Comparison of ENCODE assay signal across 18 mouse cellular contexts in genomic region chr4:36490255-36490654, GRCm38 (mm10).
DNase-seq lines count a peak whose midpoint lies in the region; ATAC-seq and TF ChIP-seq lines count a peak whose summit lies in the region.
"Had no signal": no experiment of that assay in that cellular context is flagged by ENCODE, and none has a peak within 500 bp of the region (broad histone marks: within the 10 kb centered on the region; RNA-seq: fewer than 3 reads in every experiment).

No protein-coding gene starts in this region.

- 69% methylated on average over 1 of the region's 1 CpGs for WGBS in forebrain, postnatal 0 days
- WGBS in forebrain, embryonic 16.5 days = 63% methylated on average over 1 of the region's 1 CpGs
- 76% methylated on average over 1 of the region's 1 CpGs for WGBS in midbrain, postnatal 0 days
- WGBS in midbrain, embryonic 11.5 days = 83% methylated on average over 1 of the region's 1 CpGs

- no peaks in the 10 kb centered on the region for H3K9me3 ChIP-seq in forebrain, postnatal 0 days (ENCODE audit: low read length)
- no peaks in the 10 kb centered on the region for H3K9me3 ChIP-seq in forebrain, embryonic 16.5 days (ENCODE audit: control insufficient read depth, low read length)
- H3K9me3 ChIP-seq in midbrain, postnatal 0 days (ENCODE audit: low read length) = no peaks in the 10 kb centered on the region
- no peaks in the 10 kb centered on the region for H3K9me3 ChIP-seq in midbrain, embryonic 11.5 days (ENCODE audit: control insufficient read depth, low read length)
- H3K9me3 ChIP-seq: embryonic facial prominence, embryonic 12.5 days; forebrain, embryonic 12.5 days; hindbrain, embryonic 13.5 days had no signal

- no peaks in the 10 kb centered on the region for H3K36me3 ChIP-seq in forebrain, postnatal 0 days (ENCODE audit: insufficient read depth)
- no peaks in the 10 kb centered on the region for H3K36me3 ChIP-seq in forebrain, embryonic 16.5 days (ENCODE audit: control insufficient read depth, insufficient read depth)
- no peaks in the 10 kb centered on the region for H3K36me3 ChIP-seq in midbrain, postnatal 0 days (ENCODE audit: insufficient read depth, low read length)
- no peaks in the 10 kb centered on the region for H3K36me3 ChIP-seq in midbrain, embryonic 11.5 days (ENCODE audit: control insufficient read depth, insufficient read depth, low read length)
- H3K36me3 ChIP-seq: embryonic facial prominence, embryonic 12.5 days; forebrain, embryonic 12.5 days; hindbrain, embryonic 13.5 days had no signal

- no peak for DNase-seq in forebrain, postnatal 0 days
- DNase-seq in layer of hippocampus, adult 2 months (ENCODE audit: low spot score in 2 of 2) = no peak
- no peak for DNase-seq in layer of hippocampus, adult 9-11 months
- DNase-seq in midbrain, postnatal 0 days (ENCODE audit: low spot score) = no peak
- DNase-seq in midbrain, embryonic 11.5 days (ENCODE audit: low spot score, missing footprints) = no peak
- DNase-seq in embryo, embryonic 11 days = no peak
- DNase-seq: adrenal gland, adult 8-10 months; adrenal gland, postnatal 36 days; cerebellum, adult 2 months; gastrocnemius, adult 2 months; gastrocnemius, postnatal 25 days; heart, postnatal 10 days; heart, postnatal 4 days had no signal

- no peak for ATAC-seq in forebrain, postnatal 0 days
- ATAC-seq in forebrain, embryonic 16.5 days = no peak
- no peak for ATAC-seq in midbrain, postnatal 0 days (ENCODE audit: low FRiP score)
- no peak for ATAC-seq in midbrain, embryonic 11.5 days (ENCODE audit: low FRiP score)

- no peak overlapping the region for H3K4me3 ChIP-seq in forebrain, postnatal 0 days (ENCODE audit: low read depth, low read length)
- H3K4me3 ChIP-seq in forebrain, embryonic 16.5 days (replicated peaks; ENCODE audit: low read length) = no peak overlapping the region
- H3K4me3 ChIP-seq in layer of hippocampus, adult 2 months = no peak overlapping the region
- no peak overlapping the region for H3K4me3 ChIP-seq in midbrain, postnatal 0 days (ENCODE audit: low read depth, low read length)
- no peak overlapping the region for H3K4me3 ChIP-seq in midbrain, embryonic 11.5 days (ENCODE audit: low read depth, low read length)
- H3K4me3 ChIP-seq: embryonic facial prominence, embryonic 12.5 days; forebrain, embryonic 12.5 days; gastrocnemius, adult 2 months; hindbrain, embryonic 13.5 days had no signal

- H3K27me3 ChIP-seq in forebrain, postnatal 0 days (ENCODE audit: insufficient read depth, low read length) = no peaks in the 10 kb centered on the region
- no peaks in the 10 kb centered on the region for H3K27me3 ChIP-seq in forebrain, embryonic 16.5 days (replicated peaks; ENCODE audit: control insufficient read depth, insufficient read depth, low read length)
- no peaks in the 10 kb centered on the region for H3K27me3 ChIP-seq in midbrain, postnatal 0 days (ENCODE audit: insufficient read depth, low read length)
- H3K27me3 ChIP-seq in midbrain, embryonic 11.5 days (ENCODE audit: control insufficient read depth, insufficient read depth, low read length) = no peaks in the 10 kb centered on the region
- H3K27me3 ChIP-seq: CH12.LX; embryonic facial prominence, embryonic 12.5 days; forebrain, embryonic 12.5 days; hindbrain, embryonic 13.5 days had no signal

- H3K9ac ChIP-seq in forebrain, postnatal 0 days = no peak overlapping the region
- no peak overlapping the region for H3K9ac ChIP-seq in forebrain, embryonic 16.5 days (replicated peaks; ENCODE audit: low read depth, low read length)
- no peak overlapping the region for H3K9ac ChIP-seq in midbrain, postnatal 0 days (replicated peaks; ENCODE audit: low read length, poor library complexity, severe bottlenecking)
- no peak overlapping the region for H3K9ac ChIP-seq in midbrain, embryonic 11.5 days (ENCODE audit: low read length)
- H3K9ac ChIP-seq: embryonic facial prominence, embryonic 12.5 days; forebrain, embryonic 12.5 days; hindbrain, embryonic 13.5 days had no signal

- no peak overlapping the region for H3K27ac ChIP-seq in forebrain, postnatal 0 days (ENCODE audit: low read depth, low read length)
- no peak overlapping the region for H3K27ac ChIP-seq in forebrain, embryonic 16.5 days (ENCODE audit: low read length)
- no peak overlapping the region for H3K27ac ChIP-seq in layer of hippocampus, adult 2 months
- H3K27ac ChIP-seq in midbrain, postnatal 0 days (ENCODE audit: low read depth, low read length) = no peak overlapping the region
- no peak overlapping the region for H3K27ac ChIP-seq in midbrain, embryonic 11.5 days (ENCODE audit: low read depth, low read length)
- H3K27ac ChIP-seq: embryonic facial prominence, embryonic 12.5 days; forebrain, embryonic 12.5 days; gastrocnemius, adult 2 months; hindbrain, embryonic 13.5 days had no signal

- H3K4me2 ChIP-seq in forebrain, postnatal 0 days (ENCODE audit: low read depth) = no peak overlapping the region
- H3K4me2 ChIP-seq in forebrain, embryonic 16.5 days (ENCODE audit: low read length) = no peak overlapping the region
- H3K4me2 ChIP-seq in midbrain, postnatal 0 days (ENCODE audit: low read depth, low read length, poor library complexity, severe bottlenecking) = no peak overlapping the region
- H3K4me2 ChIP-seq in midbrain, embryonic 11.5 days = no peak overlapping the region
- H3K4me2 ChIP-seq: embryonic facial prominence, embryonic 12.5 days; forebrain, embryonic 12.5 days; hindbrain, embryonic 13.5 days had no signal

- TF ChIP-seq CTCF in forebrain, postnatal 0 days (IDR thresholded peaks at IDR 0.05; ENCODE audit: low read depth) = peak; percentile 25; the same call in 1 of the 2 replicates
- TF ChIP-seq CTCF in layer of hippocampus, adult 2 months (conservative IDR thresholded peaks at IDR 0.05) = peak; percentile 76
- peak; percentile 43 for TF ChIP-seq CTCF in midbrain, postnatal 0 days (IDR thresholded peaks at IDR 0.05)

- H3K4me1 ChIP-seq in forebrain, postnatal 0 days (ENCODE audit: insufficient read depth) = no peaks in the 10 kb centered on the region
- H3K4me1 ChIP-seq in forebrain, embryonic 16.5 days (replicated peaks; ENCODE audit: control insufficient read depth, insufficient read depth, low read length) = no peaks in the 10 kb centered on the region
- H3K4me1 ChIP-seq in midbrain, postnatal 0 days (ENCODE audit: insufficient read depth, low read length) = no peaks in the 10 kb centered on the region
- H3K4me1 ChIP-seq in midbrain, embryonic 11.5 days (ENCODE audit: control insufficient read depth, insufficient read depth, low read length) = no peaks in the 10 kb centered on the region
- H3K4me1 ChIP-seq: embryonic facial prominence, embryonic 12.5 days; forebrain, embryonic 12.5 days; hindbrain, embryonic 13.5 days had no signal

Comparison
In these comparisons a context has a peak if more than half of its experiments do, and no peak if none do; other contexts are left out.
1. CTCF ChIP-seq: peak in every context shown above with its lines; median percentile 76 in layer of hippocampus, adult 2 months; 43 in midbrain, postnatal 0 days; 25 in forebrain, postnatal 0 days.